In the genomic region with DNA sequence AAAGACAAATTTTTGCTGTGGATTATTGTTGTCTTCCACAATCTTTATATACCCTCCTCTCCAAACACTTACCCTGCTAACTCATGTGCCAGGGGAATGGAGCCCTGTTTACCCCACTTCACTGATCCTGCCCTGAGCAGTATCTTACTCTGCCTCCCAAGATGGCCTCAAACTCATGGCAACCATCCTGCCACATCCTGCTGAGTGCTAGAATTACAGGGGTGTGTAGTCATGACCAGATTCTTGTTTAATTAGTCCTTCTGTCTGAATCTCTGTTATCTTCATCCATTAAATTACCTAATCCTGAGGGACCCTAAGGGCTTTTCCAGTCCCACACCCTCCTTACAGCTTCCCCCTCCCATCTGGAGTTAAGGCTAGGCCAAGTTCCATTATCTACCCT, we compare ENCODE assay signal across 14 mouse cellular contexts.
"Had no signal": no experiment of that assay in that cellular context is flagged by ENCODE, and none has a peak within 500 bp of the region (broad histone marks: within the 10 kb centered on the region; RNA-seq: fewer than 3 reads in every experiment).

No protein-coding gene starts in this region.

- DNase-seq: lung, adult 18-20 months; lung, embryonic 14.5 days; lung, postnatal 10 days; lung, postnatal 4 days; retina, postnatal 1 day; right cerebral cortex, adult 18-20 months; right cerebral cortex, postnatal 25 days; right cerebral cortex, postnatal 4 days; spleen, adult 18-20 months; thymus, adult 18-20 months; thymus, postnatal 14 days; thymus, postnatal 36 days had no signal

- ATAC-seq: midbrain, embryonic 13.5 days; midbrain, embryonic 15.5 days had no signal
